Mouse (Mus musculus): Measurements from ENCODE around the gene Ptprc.

- TF ChIP-seq CTCF (IDR thresholded peaks at IDR 0.05), result no peak
- TF ChIP-seq EP300 (IDR thresholded peaks at IDR 0.05; ENCODE audit: insufficient read depth, low read depth, low read length), result no peak
These were observed 39.4 kb upstream of the Ptprc start for GRCm38 (mm10) chr1:138214736-138215458.

All from heart, adult 2 months (tissue).